Mouse (Mus musculus) adrenal gland, postnatal 4 days (tissue): ENCODE measurements around the gene Slc13a3. TPM values are rescaled to one million over a fixed set of nuclear protein-coding genes. Genes with fewer than 3 reads are reported as not detected.

Experiments used
- DNase-seq, 2 experiments: peaks; one replicate each; pipeline ENCODE4 v3.0.0; 2021 to 2022; ENCODE audit warnings: low spot score in 2 of 2, mixed read lengths in 2 of 2
- total RNA-seq, 2 experiments: library from RNA; stranded (reverse); gene quantifications; 2 replicates each; pipeline ENCODE4 v1.2.3; 2021

Gene Slc13a3
- total RNA-seq, 2 experiments from 2014 or later: 10.3 to 17.0 TPM

GRCm38 (mm10) chr2:165367868-165368439 lies 105.1 kb downstream of the Slc13a3 start:
- no peak for DNase-seq

GRCm38 (mm10) chr2:165367047-165367520 lies 105.9 kb downstream of the Slc13a3 start:
- DNase-seq: no peak

- peak; percentile 23 to 30 for DNase-seq
Measured at GRCm38 (mm10) chr2:165364334-165365091, 108.5 kb downstream of the Slc13a3 start.

- DNase-seq: no peak
Measured at GRCm38 (mm10) chr2:165363282-165363681, 109.7 kb downstream of the Slc13a3 start.

GRCm38 (mm10) chr2:165360861-165361260 lies 112.2 kb downstream of the Slc13a3 start:
- peak in 1 of 2 experiments; percentile 18 for DNase-seq

Other genes with a start within 250 kb of the Slc13a3 start
- gene Cdh22, start 238.4 kb downstream of the Slc13a3 start, total RNA-seq: 1 to 10 TPM; 1.4 to 1.7 TPM
- 10 to 100 TPM; 48.2 to 48.7 TPM for gene Slc35c2, start 185.4 kb downstream of the Slc13a3 start, total RNA-seq
- 10 to 100 TPM; 37.3 to 45.7 TPM for gene Elmo2, start 146.8 kb downstream of the Slc13a3 start, total RNA-seq
- gene Zfp663, start 104.5 kb downstream of the Slc13a3 start, total RNA-seq: under 1 TPM in 1 of 2 experiments, not detected in 1; 0.34 TPM
- gene Zfp334, start 85.0 kb downstream of the Slc13a3 start, total RNA-seq: 1 to 10 TPM; 8.9 to 9.1 TPM
- under 1 TPM; 0.08 to 0.45 TPM for gene Ocstamp, start 72.8 kb downstream of the Slc13a3 start, total RNA-seq
- gene Trp53rka, start 20.1 kb upstream of the Slc13a3 start, total RNA-seq: 10 to 100 TPM; 18.1 to 19.1 TPM
- 1 to 10 TPM; 2.1 to 2.3 TPM for gene Slc2a10, start 30.6 kb upstream of the Slc13a3 start, total RNA-seq
- gene Eya2, start 121.8 kb upstream of the Slc13a3 start, total RNA-seq: 1 to 10 TPM; 4.2 to 6.1 TPM